Mouse (Mus musculus) megakaryocyte progenitor cell, adult 5-6 weeks (primary cell): ENCODE data around the gene Slfn8. TPM values are rescaled to one million over a fixed set of nuclear protein-coding genes. Genes with fewer than 3 reads are reported as not detected.

Experiments
- total RNA-seq, 2 experiments: library from RNA; stranded (forward) in 1 of 2; stranded (reverse) in 1 of 2; fragments of 157-497, 149-512 nt in 1 of 2; fragments of 200-1000 nt in 1 of 2; gene quantifications; 2 replicates each; pipeline versions ENCODE4 v1.2.3 to v1.2.4; 2015 to 2017

Slfn8 gene
- total RNA-seq, 2 experiments from 2014 or later = 7.7 to 10.9 TPM

Other genes starting within 250 kb of the Slfn8 start
- gene Lig3, start 239.7 kb downstream of the Slfn8 start, total RNA-seq (2015) = 31.3 and 39.5 TPM in 2 replicates
- 37.6 and 67.4 TPM in 2 replicates for gene Lig3, start 239.7 kb downstream of the Slfn8 start, total RNA-seq (2017)
- gene Rffl, start 149.6 kb downstream of the Slfn8 start, total RNA-seq (2015) = 26.3 and 27.5 TPM in 2 replicates
- gene Rffl, start 149.6 kb downstream of the Slfn8 start, total RNA-seq (2017) = 18.3 and 18.9 TPM in 2 replicates
- 14.7 and 15.6 TPM in 2 replicates for gene Rad51d, start 130.2 kb downstream of the Slfn8 start, total RNA-seq (2015)
- 9.8 and 10.6 TPM in 2 replicates for gene Rad51d, start 130.2 kb downstream of the Slfn8 start, total RNA-seq (2017)
- not detected in 2 replicates for gene Fndc8, start 128.7 kb downstream of the Slfn8 start, total RNA-seq (2015)
- not detected in 2 replicates for gene Fndc8, start 128.7 kb downstream of the Slfn8 start, total RNA-seq (2017)
- 21.1 and 27.4 TPM in 2 replicates for gene Nle1, start 112.4 kb downstream of the Slfn8 start, total RNA-seq (2015)
- 20.3 and 27.2 TPM in 2 replicates for gene Nle1, start 112.4 kb downstream of the Slfn8 start, total RNA-seq (2017)
- gene Unc45b, start 110.3 kb downstream of the Slfn8 start, total RNA-seq (2015) = 0.05 and 0.07 TPM in 2 replicates
- gene Unc45b, start 110.3 kb downstream of the Slfn8 start, total RNA-seq (2017) = not detected in 2 replicates
- gene Slfn5, start 69.5 kb downstream of the Slfn8 start, total RNA-seq (2015) = 1.4 and 1.5 TPM in 2 replicates
- 1.7 and 2.8 TPM in 2 replicates for gene Slfn5, start 69.5 kb downstream of the Slfn8 start, total RNA-seq (2017)
- 33.4 and 33.6 TPM in 2 replicates for gene Slfn9, start 29.0 kb downstream of the Slfn8 start, total RNA-seq (2015)
- 33.1 and 41.3 TPM in 2 replicates for gene Slfn9, start 29.0 kb downstream of the Slfn8 start, total RNA-seq (2017)
- 13.3 and 20.8 TPM in 2 replicates for gene Slfn2, start 44.3 kb upstream of the Slfn8 start, total RNA-seq (2015)
- 38.8 and 50.9 TPM in 2 replicates for gene Slfn2, start 44.3 kb upstream of the Slfn8 start, total RNA-seq (2017)
- gene Slfn1, start 96.0 kb upstream of the Slfn8 start, total RNA-seq (2015) = 2.7 and 3.3 TPM in 2 replicates
- gene Slfn1, start 96.0 kb upstream of the Slfn8 start, total RNA-seq (2017) = 5.4 and 5.8 TPM in 2 replicates
- 19.0 and 22.5 TPM in 2 replicates for gene Slfn4, start 154.4 kb upstream of the Slfn8 start, total RNA-seq (2015)
- gene Slfn4, start 154.4 kb upstream of the Slfn8 start, total RNA-seq (2017) = 7.9 and 9.8 TPM in 2 replicates
- 21.3 and 22.2 TPM in 2 replicates for gene Slfn3, start 170.5 kb upstream of the Slfn8 start, total RNA-seq (2015)
- 26.4 and 30.4 TPM in 2 replicates for gene Slfn3, start 170.5 kb upstream of the Slfn8 start, total RNA-seq (2017)